Mouse (Mus musculus) MEL (cell line): ENCODE results near the gene Sirt4. TPM values are rescaled to one million over a fixed set of nuclear protein-coding genes. Genes with fewer than 3 reads are reported as not detected.

Experiments
- DNase-seq: peaks from one replicate; pipeline ENCODE4 v3.0.0; 2011; ENCODE audit warnings: low read depth, low spot score
- H3K27ac ChIP-seq: 2 replicates; pipeline ENCODE4 v1.5.1; 2012; ENCODE audit warnings: low read depth, mild to moderate bottlenecking, control low read depth, low read length, moderate library complexity; ENCODE audit not compliant: control insufficient read depth
- H3K27me3 ChIP-seq, 2 experiments: fragments of 150-350 bp in 1 of 2; sonication (generic) in 1 of 2; 2 replicates each; pipeline ENCODE4 v1.6.1; 2012; ENCODE audit warnings: low read length in 2 of 2, mild to moderate bottlenecking in 2 of 2, improper control_type of control experiment in 1 of 2, moderate library complexity in 1 of 2; ENCODE audit not compliant: insufficient read depth in 2 of 2, control insufficient read depth in 1 of 2
- H3K36me3 ChIP-seq, 2 experiments: 2 replicates each; pipeline ENCODE4 v1.6.1; 2012 to 2014; ENCODE audit warnings: low read length in 2 of 2, improper control_type of control experiment in 1 of 2, inconsistent platforms in 1 of 2, mild to moderate bottlenecking in 1 of 2; ENCODE audit not compliant: insufficient read depth in 2 of 2, control insufficient read depth in 1 of 2
- H3K4me1 ChIP-seq, 2 experiments: fragments of 150-350 bp in 1 of 2; sonication (generic) in 1 of 2; 2 replicates each; pipeline ENCODE4 v1.6.1; 2012; ENCODE audit warnings: low read length in 2 of 2, improper control_type of control experiment in 1 of 2, mild to moderate bottlenecking in 1 of 2; ENCODE audit not compliant: insufficient read depth in 2 of 2, control insufficient read depth in 1 of 2
- H3K4me3 ChIP-seq, 2 experiments: fragments of 150-350 bp in 1 of 2; sonication (generic) in 1 of 2; 2 replicates each; pipeline ENCODE4 v1.5.1; 2012; ENCODE audit warnings: low read depth in 2 of 2, low read length in 2 of 2, mild to moderate bottlenecking in 2 of 2, moderate library complexity in 2 of 2, control low read depth in 1 of 2, improper control_type of control experiment in 1 of 2; ENCODE audit not compliant: control insufficient read depth in 1 of 2, insufficient read depth in 1 of 2
- H3K79me2 ChIP-seq: 2 replicates; pipeline ENCODE4 v1.6.1; 2012; ENCODE audit warnings: mild to moderate bottlenecking, low read length, moderate library complexity; ENCODE audit not compliant: control insufficient read depth, poor library complexity, insufficient read depth
- H3K9ac ChIP-seq: 2 replicates; pipeline ENCODE4 v1.6.1; 2012; ENCODE audit warnings: low read depth, mild to moderate bottlenecking, control low read depth, low read length, moderate library complexity; ENCODE audit not compliant: control insufficient read depth, poor library complexity, severe bottlenecking
- H3K9me3 ChIP-seq: fragments of 150-350 bp; sonication (generic); replicated peaks from 2 replicates; pipeline ENCODE4 v1.6.1; 2012; ENCODE audit warnings: mild to moderate bottlenecking, low read length, improper control_type of control experiment, moderate library complexity; ENCODE audit not compliant: insufficient read depth
- BHLHE40 ChIP-seq: IDR thresholded peaks from 2 replicates; pipeline ENCODE4 v1.6.1; 2012; ENCODE audit warnings: low read depth, mild to moderate bottlenecking, inconsistent platforms, low read length, improper control_type of control experiment, borderline replicate concordance
- CHD1 ChIP-seq: IDR thresholded peaks from 2 replicates; pipeline ENCODE4 v1.6.1; 2012; ENCODE audit warnings: low read depth, mild to moderate bottlenecking, inconsistent platforms, low read length, improper control_type of control experiment
- CHD2 ChIP-seq: IDR thresholded peaks from 2 replicates; pipeline ENCODE4 v1.6.1; 2011; ENCODE audit warnings: low read length, improper control_type of control experiment
- CTCF ChIP-seq, 3 experiments: IDR thresholded peaks in 2 of 3; conservative IDR thresholded peaks in 1 of 3; 2 replicates each; pipeline ENCODE4 v1.5.1; 2011 to 2012; ENCODE audit warnings: low read length in 3 of 3, low read depth in 2 of 3, mild to moderate bottlenecking in 2 of 3, improper control_type of control experiment in 1 of 3, inconsistent platforms in 1 of 3, mixed read lengths in 1 of 3, moderate library complexity in 1 of 3; ENCODE audit not compliant: control insufficient read depth in 1 of 3, insufficient read depth in 1 of 3, poor library complexity in 1 of 3, severe bottlenecking in 1 of 3
- EP300 ChIP-seq, 2 experiments: IDR thresholded peaks; 2 replicates each; pipeline ENCODE4 v1.6.1; 2011; ENCODE audit warnings: improper control_type of control experiment in 2 of 2, low read length in 2 of 2, low read depth in 1 of 2, mild to moderate bottlenecking in 1 of 2
- ETS1 ChIP-seq: IDR thresholded peaks from 2 replicates; pipeline ENCODE4 v1.6.1; 2012; ENCODE audit warnings: low read depth, mild to moderate bottlenecking, inconsistent platforms, low read length, improper control_type of control experiment, moderate library complexity
- HCFC1 ChIP-seq: IDR thresholded peaks from 2 replicates; pipeline ENCODE4 v1.6.1; 2012; ENCODE audit warnings: low read depth, mild to moderate bottlenecking, inconsistent platforms, low read length, improper control_type of control experiment, moderate library complexity
- MEF2A ChIP-seq: IDR thresholded peaks from 2 replicates; pipeline ENCODE4 v1.6.1; 2014; ENCODE audit warnings: low read depth, mild to moderate bottlenecking, inconsistent platforms, low read length, improper control_type of control experiment; ENCODE audit not compliant: poor library complexity, insufficient replicate concordance, severe bottlenecking; ENCODE audit errors: extremely low read depth
- MYB ChIP-seq: IDR thresholded peaks from 2 replicates; pipeline ENCODE4 v1.6.1; 2011; ENCODE audit warnings: mild to moderate bottlenecking, low read depth, low read length, improper control_type of control experiment
- NELFE ChIP-seq: IDR thresholded peaks from 2 replicates; pipeline ENCODE4 v1.6.1; 2011; ENCODE audit warnings: low read depth, low read length, improper control_type of control experiment
- NRF1 ChIP-seq: IDR thresholded peaks from 2 replicates; pipeline ENCODE4 v1.6.1; 2014; ENCODE audit warnings: low read depth, mild to moderate bottlenecking, inconsistent platforms, low read length, improper control_type of control experiment, moderate library complexity; ENCODE audit not compliant: poor library complexity, insufficient read depth, severe bottlenecking
- POLR2AphosphoS2 ChIP-seq: IDR thresholded peaks from 2 replicates; pipeline ENCODE4 v1.6.1; 2011; ENCODE audit warnings: low read length, improper control_type of control experiment
- POLR2AphosphoS5 ChIP-seq: IDR thresholded peaks from 2 replicates; pipeline ENCODE4 v1.6.1; 2012; ENCODE audit warnings: low read depth, borderline replicate concordance, mild to moderate bottlenecking, inconsistent platforms, low read length, moderate library complexity, mixed read lengths
- RCOR1 ChIP-seq: IDR thresholded peaks from 2 replicates; pipeline ENCODE4 v1.6.1; 2012; ENCODE audit warnings: low read depth, mild to moderate bottlenecking, inconsistent platforms, low read length, improper control_type of control experiment
- SMC3 ChIP-seq: IDR thresholded peaks from 2 replicates; pipeline ENCODE4 v1.6.1; 2011; ENCODE audit warnings: low read depth, low read length, improper control_type of control experiment
- TAL1 ChIP-seq: IDR thresholded peaks from 2 replicates; pipeline ENCODE4 v1.6.1; 2012; ENCODE audit warnings: mild to moderate bottlenecking, inconsistent platforms, low read length, moderate library complexity, mixed read lengths
- TBP ChIP-seq: IDR thresholded peaks from 2 replicates; pipeline ENCODE4 v1.8.0; 2011; ENCODE audit warnings: low read depth, low read length, improper control_type of control experiment
- TCF12 ChIP-seq: IDR thresholded peaks from 2 replicates; pipeline ENCODE4 v1.6.1; 2014; ENCODE audit warnings: low read depth, mild to moderate bottlenecking, inconsistent platforms, low read length, improper control_type of control experiment, moderate library complexity
- UBTF ChIP-seq: IDR thresholded peaks from 2 replicates; pipeline ENCODE4 v1.6.1; 2012; ENCODE audit warnings: low read depth, mild to moderate bottlenecking, inconsistent platforms, low read length, improper control_type of control experiment, moderate library complexity, borderline replicate concordance; ENCODE audit not compliant: insufficient read depth
- USF1 ChIP-seq: IDR thresholded peaks from 2 replicates; pipeline ENCODE4 v1.6.1; 2014; ENCODE audit warnings: low read depth, mild to moderate bottlenecking, inconsistent platforms, low read length, improper control_type of control experiment, moderate library complexity
- USF2 ChIP-seq, 2 experiments: IDR thresholded peaks; 2 replicates each; pipeline ENCODE4 v1.6.1; 2011 to 2012; ENCODE audit warnings: improper control_type of control experiment in 2 of 2, low read length in 2 of 2, borderline replicate concordance in 1 of 2, inconsistent platforms in 1 of 2, low read depth in 1 of 2, mild to moderate bottlenecking in 1 of 2; ENCODE audit not compliant: insufficient read depth in 1 of 2
- ZC3H11A ChIP-seq: IDR thresholded peaks from 2 replicates; pipeline ENCODE4 v1.6.1; 2012; ENCODE audit warnings: low read depth, mild to moderate bottlenecking, inconsistent platforms, low read length, improper control_type of control experiment
- ZMIZ1 ChIP-seq: IDR thresholded peaks from 2 replicates; pipeline ENCODE4 v1.6.1; 2012; ENCODE audit warnings: low read depth, mild to moderate bottlenecking, inconsistent platforms, low read length, improper control_type of control experiment, moderate library complexity
- polyA plus RNA-seq, 2 experiments: library from polyadenylated mRNA; stranded (reverse) in 1 of 2; unstranded in 1 of 2; fragments of >175 nt in 1 of 2; fragments of >200 nt in 1 of 2; gene quantifications; 2 replicates each; pipeline versions ENCODE4 v1.2.1 to v1.2.4; 2012; ENCODE audit warnings: low replicate concordance in 2 of 2, low read depth in 1 of 2; ENCODE audit not compliant: insufficient read length in 2 of 2, insufficient read depth in 1 of 2, missing spikeins in 1 of 2
- total RNA-seq: library from RNA; depleted of rRNA; stranded (reverse); fragments of 300-350 nt; gene quantifications from 2 replicates; pipeline ENCODE4 v1.2.3, GENCODE M21; 2012

Sirt4 gene
- total and polyA plus RNA-seq, 3 experiments = 9.2 to 10.3 TPM; not detected in 1

DNA sequence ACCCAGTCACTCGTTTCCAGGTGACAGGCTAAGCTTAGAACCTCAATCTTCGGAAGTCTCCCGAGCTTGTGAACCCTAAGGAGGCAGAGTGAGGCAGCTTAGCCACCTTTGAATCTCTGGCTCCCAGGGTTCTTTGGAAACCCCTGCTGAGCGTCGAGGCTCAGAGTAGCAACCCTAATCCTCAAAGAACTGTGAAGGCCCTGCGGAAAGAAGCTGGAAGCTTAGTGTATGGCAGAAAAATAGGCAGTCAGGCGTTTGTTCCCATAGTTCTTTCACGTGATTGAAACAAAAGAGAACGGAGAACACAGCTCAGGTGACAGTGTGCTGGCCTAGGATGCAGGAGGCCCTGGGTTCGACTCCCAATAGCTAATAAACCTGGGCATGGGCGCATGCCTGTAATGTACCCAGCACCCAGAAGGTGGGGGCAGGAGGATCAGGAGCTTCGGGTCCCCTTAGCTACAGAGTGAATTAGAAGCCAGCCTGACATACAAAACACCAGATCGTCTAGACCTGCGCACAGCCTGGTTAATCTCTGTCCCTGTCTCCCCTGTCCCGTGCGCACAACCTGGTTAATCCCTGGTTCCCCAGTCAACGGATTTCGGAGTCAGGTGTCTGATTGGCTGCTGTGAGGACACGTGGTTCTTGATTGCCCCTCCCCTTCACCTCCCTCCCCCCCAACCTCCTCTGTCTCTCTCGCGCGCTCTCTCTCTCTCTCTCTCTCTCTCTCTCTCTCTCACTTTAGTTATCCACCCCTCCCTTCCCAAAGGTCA, 9.0 kb downstream of the Sirt4 start:
- H3K27me3 ChIP-seq = no peaks in the 10 kb centered on the region
- H3K4me3 ChIP-seq = no peak overlapping the region
- H3K36me3 ChIP-seq = no peaks in the 10 kb centered on the region; a peak in 1 of 4 replicates
- no peak overlapping the region for H3K9ac ChIP-seq
- H3K79me2 ChIP-seq = no peaks in the 10 kb centered on the region
- TF ChIP-seq NELFE (no peak), CTCF (IDR thresholded peaks at IDR 0.05 in 2 of 3, conservative IDR thresholded peaks at IDR 0.05 in 1 of 3; ENCODE audit: control insufficient read depth in 1 of 3, insufficient read depth in 1 of 3, low read depth in 2 of 3, low read length in 3 of 3, poor library complexity in 1 of 3, severe bottlenecking in 1 of 3) (no peak), ETS1 (no peak), USF1 (no peak), UBTF (no peak), MYB (no peak), USF2 (IDR thresholded peaks at IDR 0.05; ENCODE audit: borderline replicate concordance in 1 of 2, insufficient read depth in 1 of 2, low read depth in 1 of 2, low read length in 2 of 2) (no peak), TCF12 (no peak), RCOR1 (no peak), MEF2A (no peak)
- H3K4me1 ChIP-seq = peaks cover 0 to 3% of the 10 kb centered on the region in 2 experiments; a peak in 1 of 4 replicates
- H3K27ac ChIP-seq = no peak overlapping the region
- no peak for DNase-seq
- no peaks in the 10 kb centered on the region for H3K9me3 ChIP-seq

DNA sequence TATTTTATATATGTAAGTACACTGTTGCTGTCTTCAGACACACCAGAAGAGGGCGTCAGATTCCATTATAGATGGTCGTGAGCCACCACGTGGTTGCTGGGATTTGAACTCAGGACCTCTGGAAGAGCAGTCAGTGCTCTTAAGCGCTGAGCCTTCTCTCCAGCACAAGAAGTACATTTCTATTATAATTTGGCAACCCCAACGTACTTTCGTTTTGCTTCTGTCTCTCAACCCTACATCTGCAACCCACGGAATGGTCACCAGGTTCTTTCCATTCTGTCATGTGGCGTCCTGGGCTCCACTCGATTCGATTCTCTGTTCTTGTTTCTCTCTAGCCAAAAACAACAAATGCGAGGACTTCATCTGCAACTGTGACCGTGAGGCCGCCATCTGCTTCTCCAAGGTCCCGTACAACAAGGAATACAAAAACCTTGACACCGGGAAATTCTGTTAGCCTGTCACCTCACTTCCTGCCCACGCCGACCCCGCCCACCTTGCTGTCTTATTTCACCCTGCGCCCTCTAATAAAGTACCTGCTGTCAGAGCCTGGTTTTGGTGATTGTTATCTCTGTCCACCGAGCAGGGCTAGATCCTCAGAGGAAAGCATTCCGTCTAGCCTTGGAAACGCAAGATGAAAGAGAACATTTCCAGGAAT, 10.2 kb downstream of the Sirt4 start:
- Histone ChIP-seq H3K27me3 (no peaks in the 10 kb centered on the region), H3K79me2 (no peaks in the 10 kb centered on the region), H3K9ac (no peak overlapping the region), H3K4me1 (peaks cover 0 to 3% of the 10 kb centered on the region in 2 experiments; a peak in 1 of 4 replicates), H3K9me3 (no peaks in the 10 kb centered on the region), H3K36me3 (no peaks in the 10 kb centered on the region; a peak in 1 of 4 replicates), H3K27ac (no peak overlapping the region), H3K4me3 (no peak overlapping the region)
- DNase-seq = no peak
- no peak for TF ChIP-seq SMC3
- TF ChIP-seq TBP = no peak
- TF ChIP-seq MEF2A = no peak
- TF ChIP-seq POLR2AphosphoS5 = no peak
- TF ChIP-seq EP300 (IDR thresholded peaks at IDR 0.05; ENCODE audit: low read depth in 1 of 2, low read length in 2 of 2) = no peak
- no peak for TF ChIP-seq NRF1
- TF ChIP-seq HCFC1 = no peak
- no peak for TF ChIP-seq TAL1
- TF ChIP-seq USF1 = no peak
- TF ChIP-seq POLR2AphosphoS2 = no peak
- no peak for TF ChIP-seq ZMIZ1
- no peak for TF ChIP-seq ZC3H11A
- no peak for TF ChIP-seq CHD1
- no peak for TF ChIP-seq BHLHE40
- no peak for TF ChIP-seq USF2 (IDR thresholded peaks at IDR 0.05; ENCODE audit: borderline replicate concordance in 1 of 2, insufficient read depth in 1 of 2, low read depth in 1 of 2, low read length in 2 of 2)
- no peak for TF ChIP-seq CHD2
- TF ChIP-seq, all 39 proteins: peak for 0
